Mouse (Mus musculus) olfactory bulb, adult 2 months (tissue): ENCODE data around the gene Myo19.

ENCODE experiments used
- CTCF ChIP-seq: fragments of 200-500 bp; IDR thresholded peaks from 2 replicates; pipeline ENCODE4 v1.5.1; 2012; ENCODE audit warnings: low read depth, mild to moderate bottlenecking, low read length, moderate library complexity; ENCODE audit not compliant: insufficient read depth
- POLR2A ChIP-seq: fragments of 200-500 bp; IDR thresholded peaks from 2 replicates; pipeline ENCODE4 v1.6.1; 2012; ENCODE audit warnings: mild to moderate bottlenecking, low read depth, low read length, moderate library complexity; ENCODE audit not compliant: insufficient read depth

GRCm38 (mm10) chr11:84891705-84892104 is 11.8 kb downstream of the Myo19 start:
- no peak for TF ChIP-seq POLR2A
- TF ChIP-seq CTCF = no peak
